Mouse (Mus musculus): ENCODE measurements around the gene Slc4a3. TPM values are rescaled to one million over a fixed set of nuclear protein-coding genes. Genes with fewer than 3 reads are reported as not detected.

The Slc4a3 gene
- polyA plus RNA-seq, 1 experiment from 2014 or later = 75.1 TPM

- Histone ChIP-seq H3K9ac (replicated peaks) (no peak overlapping the region), H3K27me3 (replicated peaks) (0 out of 2 replicates have a peak, but pooled peaks cover 4% of the 10 kb centered on the region), H3K9me3 (replicated peaks) (no peaks in the 10 kb centered on the region), H3K4me1 (peaks cover 24% of the 10 kb centered on the region), H3K36me3 (no peaks in the 10 kb centered on the region), H3K4me2 (no peak overlapping the region), H3K27ac (replicated peaks) (no peak overlapping the region), H3K4me3 (replicated peaks) (no peak overlapping the region)
- 54% methylated on average over 20 of the region's 20 CpGs for WGBS
- no peak for ATAC-seq (ENCODE audit: low FRiP score)
Measured at GRCm38 (mm10) chr1:75509586-75509985, 36.5 kb upstream of the Slc4a3 start.

GRCm38 (mm10) chr1:75510154-75510553 is 35.9 kb upstream of the Slc4a3 start:
- H3K9ac ChIP-seq (replicated peaks) = no peak overlapping the region
- H3K4me2 ChIP-seq = no peak overlapping the region

GRCm38 (mm10) chr1:75511437-75512210 is 34.4 kb upstream of the Slc4a3 start:
- no peaks in the 10 kb centered on the region for H3K9me3 ChIP-seq (replicated peaks)
- no peak overlapping the region for H3K9ac ChIP-seq (replicated peaks)
- H3K4me1 ChIP-seq = peaks cover 15% of the 10 kb centered on the region
- H3K4me2 ChIP-seq = no peak overlapping the region
- no peaks in the 10 kb centered on the region for H3K36me3 ChIP-seq
- H3K27ac ChIP-seq (replicated peaks) = no peak overlapping the region
- ATAC-seq (ENCODE audit: low FRiP score) = no peak
- WGBS = 74% methylated on average over 4 of the region's 4 CpGs
- 0 out of 2 replicates have a peak, but pooled peaks cover 4% of the 10 kb centered on the region for H3K27me3 ChIP-seq (replicated peaks)
- H3K4me3 ChIP-seq (replicated peaks) = no peak overlapping the region

More at GRCm38 (mm10) chr1:75510154-75510553, 35.9 kb upstream of the Slc4a3 start:
- Histone ChIP-seq H3K36me3 (no peaks in the 10 kb centered on the region), H3K27me3 (replicated peaks) (0 out of 2 replicates have a peak, but pooled peaks cover 4% of the 10 kb centered on the region), H3K4me1 (peaks cover 19% of the 10 kb centered on the region), H3K9me3 (replicated peaks) (no peaks in the 10 kb centered on the region), H3K4me3 (replicated peaks) (no peak overlapping the region), H3K27ac (replicated peaks) (no peak overlapping the region)
- 73% methylated on average over 5 of the region's 5 CpGs for WGBS
- ATAC-seq (ENCODE audit: low FRiP score) = no peak

GRCm38 (mm10) chr1:75512550-75512949 is 33.5 kb upstream of the Slc4a3 start:
- Histone ChIP-seq H3K4me2 (no peak overlapping the region), H3K9ac (replicated peaks) (no peak overlapping the region)

GRCm38 (mm10) chr1:75516703-75517380 is 29.2 kb upstream of the Slc4a3 start:
- Histone ChIP-seq H3K4me1 (peaks cover 3% of the 10 kb centered on the region; the same call in 1 of the 2 replicates), H3K4me3 (replicated peaks) (no peak overlapping the region), H3K9me3 (replicated peaks) (no peaks in the 10 kb centered on the region), H3K4me2 (no peak overlapping the region), H3K36me3 (no peaks in the 10 kb centered on the region), H3K27me3 (replicated peaks) (no peaks in the 10 kb centered on the region), H3K9ac (replicated peaks) (no peak overlapping the region), H3K27ac (replicated peaks) (no peak overlapping the region)
- WGBS = 84% methylated on average over 15 of the region's 15 CpGs
- no peak for ATAC-seq (ENCODE audit: low FRiP score)

More at GRCm38 (mm10) chr1:75512550-75512949, 33.5 kb upstream of the Slc4a3 start:
- 0 out of 2 replicates have a peak, but pooled peaks cover 4% of the 10 kb centered on the region for H3K27me3 ChIP-seq (replicated peaks)
- 92% methylated on average over 3 of the region's 3 CpGs for WGBS
- no peak overlapping the region for H3K4me3 ChIP-seq (replicated peaks)
- no peak for ATAC-seq (ENCODE audit: low FRiP score)
- no peaks in the 10 kb centered on the region for H3K9me3 ChIP-seq (replicated peaks)
- H3K4me1 ChIP-seq = peaks cover 6% of the 10 kb centered on the region; the same call in 1 of the 2 replicates
- no peaks in the 10 kb centered on the region for H3K36me3 ChIP-seq
- H3K27ac ChIP-seq (replicated peaks) = no peak overlapping the region

GRCm38 (mm10) chr1:75517984-75518383 is 28.1 kb upstream of the Slc4a3 start:
- Histone ChIP-seq H3K9me3 (replicated peaks) (no peaks in the 10 kb centered on the region), H3K27ac (replicated peaks) (no peak overlapping the region), H3K4me3 (replicated peaks) (no peak overlapping the region), H3K27me3 (replicated peaks) (no peaks in the 10 kb centered on the region), H3K9ac (replicated peaks) (no peak overlapping the region), H3K4me2 (no peak overlapping the region), H3K36me3 (no peaks in the 10 kb centered on the region), H3K4me1 (peaks cover 13% of the 10 kb centered on the region)
- 48% methylated on average over 4 of the region's 4 CpGs for WGBS
- no peak for ATAC-seq (ENCODE audit: low FRiP score)

- Histone ChIP-seq H3K4me2 (no peak overlapping the region), H3K4me1 (peaks cover 13% of the 10 kb centered on the region), H3K9ac (replicated peaks) (no peak overlapping the region), H3K27ac (replicated peaks) (no peak overlapping the region), H3K4me3 (replicated peaks) (no peak overlapping the region), H3K9me3 (replicated peaks) (no peaks in the 10 kb centered on the region), H3K36me3 (no peaks in the 10 kb centered on the region), H3K27me3 (replicated peaks) (no peaks in the 10 kb centered on the region)
- WGBS = 92% methylated on average over 4 of the region's 4 CpGs
- ATAC-seq (ENCODE audit: low FRiP score) = no peak
Measured at GRCm38 (mm10) chr1:75518427-75518826, 27.6 kb upstream of the Slc4a3 start.

- Histone ChIP-seq H3K4me2 (no peak overlapping the region), H3K9ac (replicated peaks) (no peak overlapping the region), H3K27ac (replicated peaks) (peak overlapping the region; percentile 28; the same call in 1 of the 2 replicates), H3K36me3 (no peaks in the 10 kb centered on the region), H3K4me1 (peaks cover 13% of the 10 kb centered on the region), H3K27me3 (replicated peaks) (no peaks in the 10 kb centered on the region), H3K4me3 (replicated peaks) (no peak overlapping the region), H3K9me3 (replicated peaks) (no peaks in the 10 kb centered on the region)
- 73% methylated on average over 5 of the region's 5 CpGs for WGBS
- ATAC-seq (ENCODE audit: low FRiP score) = no peak
Measured at GRCm38 (mm10) chr1:75519576-75519975, 26.5 kb upstream of the Slc4a3 start.

GRCm38 (mm10) chr1:75521321-75522031 is 24.6 kb upstream of the Slc4a3 start, which contains the start of gene Stk11ip:
Gene Stk11ip, plus strand, starts transcription at chr1:75521529.
- peaks cover 10% of the 10 kb centered on the region for H3K36me3 ChIP-seq
- peak within 1 kb of the TSS; percentile 81 for H3K4me3 ChIP-seq (replicated peaks)
- H3K27ac ChIP-seq (replicated peaks) = peak within 1 kb of the TSS; percentile 90
- peak; percentile 96 for ATAC-seq (ENCODE audit: low FRiP score)
- peak within 1 kb of the TSS; percentile 71 for H3K4me2 ChIP-seq
- no peaks in the 10 kb centered on the region for H3K9me3 ChIP-seq (replicated peaks)
- peak within 1 kb of the TSS; percentile 47 for H3K9ac ChIP-seq (replicated peaks)
- H3K4me1 ChIP-seq = peaks cover 13% of the 10 kb centered on the region
- no peaks in the 10 kb centered on the region for H3K27me3 ChIP-seq (replicated peaks)
- WGBS = under 1% methylated on average over 46 of the region's 46 CpGs

- Histone ChIP-seq H3K9me3 (replicated peaks) (no peaks in the 10 kb centered on the region), H3K27ac (replicated peaks) (no peak overlapping the region), H3K27me3 (replicated peaks) (no peaks in the 10 kb centered on the region), H3K36me3 (peaks cover 41% of the 10 kb centered on the region), H3K4me3 (replicated peaks) (no peak overlapping the region), H3K4me1 (peaks cover 13% of the 10 kb centered on the region), H3K9ac (replicated peaks) (no peak overlapping the region), H3K4me2 (no peak overlapping the region)
- ATAC-seq (ENCODE audit: low FRiP score) = no peak
- WGBS = 84% methylated on average over 7 of the region's 7 CpGs
Measured at GRCm38 (mm10) chr1:75524679-75525078, 21.4 kb upstream of the Slc4a3 start.

GRCm38 (mm10) chr1:75530546-75530945 is 15.5 kb upstream of the Slc4a3 start:
- Histone ChIP-seq H3K4me3 (replicated peaks) (no peak overlapping the region), H3K27ac (replicated peaks) (no peak overlapping the region), H3K36me3 (peaks cover 83% of the 10 kb centered on the region), H3K4me1 (no peaks in the 10 kb centered on the region), H3K4me2 (no peak overlapping the region), H3K27me3 (replicated peaks) (no peaks in the 10 kb centered on the region), H3K9ac (replicated peaks) (no peak overlapping the region), H3K9me3 (replicated peaks) (no peaks in the 10 kb centered on the region)
- WGBS = 87% methylated on average over 4 of the region's 4 CpGs
- no peak for ATAC-seq (ENCODE audit: low FRiP score)
